Mouse (Mus musculus) hindbrain, postnatal 0 days (tissue): ENCODE data around the gene Dpf1. TPM values are rescaled to one million over a fixed set of nuclear protein-coding genes. Genes with fewer than 3 reads are reported as not detected.

Experiments
- ATAC-seq: fragments of 200-750 bp; cut with Nextera tagmentation; 2 replicates; pipeline ENCODE4 v1.8.0; 2017; ENCODE audit warnings: mild to moderate bottlenecking, moderate TSS enrichment, moderate library complexity
- DNase-seq: peaks from one replicate; pipeline ENCODE4 v3.0.0-alpha.2; 2015; ENCODE audit warnings: low spot score
- H3K27ac ChIP-seq: fragments of 300-500 bp; sonication (generic); 2 replicates; pipeline ENCODE4 v1.5.1; 2014; ENCODE audit warnings: mild to moderate bottlenecking
- H3K27me3 ChIP-seq: fragments of 300-500 bp; sonication (generic); 2 replicates; pipeline ENCODE4 v1.6.1; 2014; ENCODE audit warnings: low read length, mixed read lengths; ENCODE audit not compliant: insufficient read depth
- H3K36me3 ChIP-seq: fragments of 300-500 bp; sonication (generic); 2 replicates; pipeline ENCODE4 v1.6.1; 2014; ENCODE audit warnings: low read length, mixed read lengths; ENCODE audit not compliant: insufficient read depth
- H3K4me1 ChIP-seq: fragments of 300-500 bp; sonication (generic); 2 replicates; pipeline ENCODE4 v1.6.1; 2014; ENCODE audit warnings: antibody characterized with exemption, low read length, mixed read lengths; ENCODE audit not compliant: insufficient read depth
- H3K4me2 ChIP-seq: fragments of 300-500 bp; sonication (generic); 2 replicates; pipeline ENCODE4 v1.6.1; 2014; ENCODE audit warnings: low read depth, mild to moderate bottlenecking, low read length, moderate library complexity, mixed read lengths
- H3K4me3 ChIP-seq: fragments of 300-500 bp; sonication (generic); 2 replicates; pipeline ENCODE4 v1.5.1; 2014; ENCODE audit warnings: low read length
- H3K9ac ChIP-seq: fragments of 300-500 bp; sonication (generic); replicated peaks from 2 replicates; pipeline ENCODE4 v1.6.1; 2014; ENCODE audit warnings: mild to moderate bottlenecking, low read length, moderate library complexity, mixed read lengths
- H3K9me3 ChIP-seq: fragments of 300-500 bp; sonication (generic); 2 replicates; pipeline ENCODE4 v1.6.1; 2016; ENCODE audit warnings: low read length, mixed read lengths
- CTCF ChIP-seq: IDR thresholded peaks from 2 replicates; pipeline ENCODE4 v1.5.1; 2016; ENCODE audit warnings: antibody characterized with exemption, control low read depth, low read depth
- WGBS: fragments of 180-500 bp; shearing (Covaris S2); extraction: QIAGEN DNeasy Blood & Tissue Kit; methylation state at CpG from one replicate; pipeline ENCODE4 v1.1.7; 2014; 5-methylcytosine and 5-hydroxymethylcytosine counted together
- polyA plus RNA-seq: library from polyadenylated mRNA; unstranded; fragments of >200 nt; fragmentation: Nextera tagmentation; extraction: Ambion mirVana; gene quantifications from 2 replicates; pipeline ENCODE4 v1.2.1, GENCODE M21; 2015
- total RNA-seq: library from RNA; depleted of rRNA; stranded (reverse); fragments of >200 nt; gene quantifications from 2 replicates; pipeline ENCODE4 v1.2.3, GENCODE M21; 2014

Dpf1 gene
- total and polyA plus RNA-seq, 2 experiments from 2014 or later = 111 to 158 TPM

DNA sequence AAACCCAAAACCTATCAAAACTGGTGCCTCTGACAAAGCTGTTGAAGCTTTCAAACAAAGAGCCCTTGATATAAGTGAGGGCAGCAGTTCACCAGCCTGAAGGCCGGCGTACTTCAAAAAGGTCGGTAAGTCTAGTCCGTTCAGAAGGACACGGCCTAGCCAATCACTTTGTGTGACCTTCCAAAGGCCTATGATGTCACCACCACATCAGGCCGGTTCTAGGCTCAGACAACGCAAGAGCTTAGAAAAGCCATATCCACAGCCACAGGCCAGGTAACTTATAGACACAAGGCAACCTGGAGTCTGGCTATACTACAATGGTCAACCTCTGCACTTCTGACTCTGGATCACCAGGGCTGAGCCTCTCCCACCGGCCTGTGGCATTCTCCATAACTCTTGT lies 23.8 kb upstream of the Dpf1 start:
- no peak overlapping the region for H3K4me3 ChIP-seq
- H3K36me3 ChIP-seq = no peaks in the 10 kb centered on the region
- no peak overlapping the region for H3K27ac ChIP-seq
- H3K9ac ChIP-seq = no peak overlapping the region
- peaks cover 6% of the 10 kb centered on the region; the same call in 1 of the 2 replicates for H3K4me1 ChIP-seq
- H3K27me3 ChIP-seq = no peaks in the 10 kb centered on the region
- DNase-seq = no peak
- no peaks in the 10 kb centered on the region for H3K9me3 ChIP-seq
- WGBS = 90% methylated on average over 8 of the region's 8 CpGs
- no peak for TF ChIP-seq CTCF
- no peak overlapping the region for H3K4me2 ChIP-seq
- ATAC-seq = no peak

DNA sequence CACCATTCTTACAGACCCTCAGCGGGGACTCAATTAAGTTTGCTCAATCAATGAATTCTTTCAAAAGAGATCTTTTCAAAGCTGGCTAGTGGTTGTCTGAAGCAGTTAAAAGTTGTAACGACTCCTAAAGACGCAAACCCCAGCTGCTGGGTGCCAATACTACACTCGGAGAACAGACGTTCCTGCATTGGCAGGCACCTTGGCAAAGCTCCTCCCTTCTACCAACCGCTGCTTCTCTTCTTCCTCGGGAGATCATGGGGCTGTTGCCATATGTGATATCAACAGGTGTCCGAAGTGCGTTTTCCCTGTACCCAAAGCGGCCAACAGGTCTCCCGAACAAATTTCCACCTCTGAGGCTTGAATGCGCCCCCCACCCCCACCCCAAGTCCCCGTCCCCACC lies 22.9 kb upstream of the Dpf1 start:
- 12% methylated on average over 13 of the region's 13 CpGs for WGBS
- Histone ChIP-seq H3K27ac (no peak overlapping the region), H3K36me3 (no peaks in the 10 kb centered on the region), H3K27me3 (no peaks in the 10 kb centered on the region), H3K4me2 (peak overlapping the region; percentile 95), H3K4me3 (peak overlapping the region; percentile 53), H3K9me3 (no peaks in the 10 kb centered on the region), H3K9ac (peak overlapping the region; percentile 53; the same call in 1 of the 2 replicates), H3K4me1 (peaks cover 6% of the 10 kb centered on the region; the same call in 1 of the 2 replicates)
- DNase-seq (peak; percentile 35), ATAC-seq (no peak)
- TF ChIP-seq CTCF = no peak

DNA sequence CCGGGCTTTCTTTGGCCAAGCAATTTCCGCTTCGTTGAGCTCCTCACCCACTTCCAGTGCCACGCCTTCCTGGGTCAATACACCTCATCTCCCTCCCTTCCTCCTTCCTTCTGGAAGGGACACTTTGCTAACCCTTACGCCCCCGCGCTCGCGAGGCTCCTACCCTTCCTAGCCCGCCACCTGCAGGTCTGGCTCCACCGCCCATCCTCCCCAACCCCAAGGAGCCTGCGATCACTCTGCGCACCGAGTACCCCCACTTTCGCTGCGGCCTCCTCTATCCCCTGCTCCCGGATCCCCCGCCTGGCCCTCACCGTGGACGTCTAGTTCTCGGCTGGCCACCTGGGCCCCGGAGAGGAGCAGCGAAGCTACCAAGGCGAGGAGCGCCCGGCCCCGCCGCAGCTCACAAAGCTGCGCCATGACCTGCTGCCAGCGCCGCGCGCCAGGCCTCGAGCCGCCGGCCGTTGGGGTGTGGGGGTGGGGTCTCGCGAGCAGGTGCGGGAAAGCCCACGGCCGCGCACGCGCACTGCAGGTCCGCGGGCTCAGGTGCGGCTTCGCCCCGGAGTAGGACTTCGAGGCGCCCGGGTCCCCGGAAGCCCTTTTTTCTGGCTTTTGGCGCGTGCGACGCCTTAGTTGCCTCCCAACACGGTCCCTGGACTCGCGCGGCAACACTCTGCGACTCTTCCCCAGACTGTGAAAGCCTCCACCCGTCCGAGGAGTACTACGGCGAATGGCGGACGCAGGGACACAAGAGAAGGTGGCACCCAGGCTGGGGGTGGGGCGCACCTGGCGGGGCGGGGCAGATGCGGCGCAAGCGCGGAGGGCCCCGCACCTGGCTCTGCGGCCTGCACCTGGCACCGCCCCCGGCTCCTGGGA lies 22.3 kb upstream of the Dpf1 start, which contains the start of gene Spint2:
Spint2 (minus strand) TSS at position 712 of the 873 bp plus-strand sequence.
- H3K27me3 ChIP-seq = no peaks in the 10 kb centered on the region

DNA sequence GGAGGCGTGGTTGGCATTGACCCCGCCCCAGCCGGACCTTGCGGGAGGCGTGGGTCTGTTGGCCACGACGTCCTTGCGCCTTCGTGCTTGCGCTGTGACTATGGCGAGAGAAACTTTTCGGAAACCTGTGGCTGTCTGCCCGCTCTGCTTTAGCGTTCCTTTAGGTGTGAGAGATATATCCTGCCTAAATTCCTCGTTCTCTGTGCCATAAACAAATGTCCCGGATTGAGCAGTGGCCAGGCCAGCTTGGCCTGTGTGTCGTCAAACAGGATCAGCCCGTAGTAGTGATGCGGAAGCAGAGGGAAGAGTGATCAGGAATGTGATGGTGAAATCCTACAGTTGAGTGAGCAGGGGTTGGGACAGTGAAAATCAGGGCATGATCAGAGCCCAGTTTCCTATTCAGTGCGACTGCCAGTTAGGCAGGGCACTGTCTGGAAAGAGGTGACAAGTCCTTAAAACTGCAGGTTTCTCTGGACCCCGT lies 21.6 kb upstream of the Dpf1 start:
- H3K36me3 ChIP-seq = no peaks in the 10 kb centered on the region
- no peaks in the 10 kb centered on the region for H3K27me3 ChIP-seq
- DNase-seq = no peak
- no peaks in the 10 kb centered on the region for H3K9me3 ChIP-seq
- TF ChIP-seq CTCF = no peak
- peak; percentile 18 for ATAC-seq
- H3K27ac ChIP-seq = no peak overlapping the region
- H3K4me1 ChIP-seq = peaks cover 6% of the 10 kb centered on the region; the same call in 1 of the 2 replicates
- H3K9ac ChIP-seq = peak overlapping the region; percentile 53
- 10% methylated on average over 21 of the region's 21 CpGs for WGBS
- H3K4me3 ChIP-seq = peak overlapping the region; percentile 53
- H3K4me2 ChIP-seq = peak overlapping the region; percentile 95

More for the DNA sequence above, 22.3 kb upstream of the Dpf1 start, which contains the start of gene Spint2:
- peak within 1 kb of the TSS; percentile 66 for H3K27ac ChIP-seq
- TF ChIP-seq CTCF = peak; percentile 32
- ATAC-seq (peak; percentile 89), DNase-seq (peak; percentile 83)
- H3K9me3 ChIP-seq = no peaks in the 10 kb centered on the region
- H3K9ac ChIP-seq = peak within 1 kb of the TSS; percentile 53
- peaks cover 6% of the 10 kb centered on the region; the same call in 1 of the 2 replicates for H3K4me1 ChIP-seq
- WGBS = under 1% methylated on average over 76 of the region's 80 CpGs
- H3K4me2 ChIP-seq = peak within 1 kb of the TSS; percentile 95
- H3K4me3 ChIP-seq = peak within 1 kb of the TSS; percentile 53
- no peaks in the 10 kb centered on the region for H3K36me3 ChIP-seq

DNA sequence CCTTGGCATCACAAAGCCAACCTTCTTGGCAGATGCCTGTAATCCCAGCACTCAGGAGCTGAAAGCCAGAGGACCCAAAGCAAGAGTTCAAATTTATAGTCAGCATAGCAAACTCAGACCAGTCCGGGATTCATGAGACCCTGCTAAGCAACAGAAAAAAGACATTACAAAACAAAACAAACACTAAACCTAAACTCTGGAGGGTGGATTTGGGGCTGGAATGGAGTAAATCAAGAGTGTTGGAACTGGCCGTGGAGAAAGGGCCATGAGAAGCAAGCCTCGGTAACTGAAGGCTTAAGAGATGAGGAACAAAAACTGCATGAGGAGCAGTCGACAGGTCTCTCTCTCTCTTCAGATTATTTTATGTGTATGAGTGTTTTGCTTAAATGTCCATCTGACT lies 19.9 kb upstream of the Dpf1 start:
- Histone ChIP-seq H3K4me3 (no peak overlapping the region), H3K36me3 (no peaks in the 10 kb centered on the region), H3K27ac (no peak overlapping the region), H3K4me1 (peaks cover 7% of the 10 kb centered on the region; the same call in 1 of the 2 replicates), H3K9ac (no peak overlapping the region), H3K4me2 (no peak overlapping the region), H3K27me3 (no peaks in the 10 kb centered on the region), H3K9me3 (no peaks in the 10 kb centered on the region)
- ATAC-seq (no peak), DNase-seq (no peak)
- no peak for TF ChIP-seq CTCF
- WGBS = 89% methylated on average over 4 of the region's 4 CpGs

DNA sequence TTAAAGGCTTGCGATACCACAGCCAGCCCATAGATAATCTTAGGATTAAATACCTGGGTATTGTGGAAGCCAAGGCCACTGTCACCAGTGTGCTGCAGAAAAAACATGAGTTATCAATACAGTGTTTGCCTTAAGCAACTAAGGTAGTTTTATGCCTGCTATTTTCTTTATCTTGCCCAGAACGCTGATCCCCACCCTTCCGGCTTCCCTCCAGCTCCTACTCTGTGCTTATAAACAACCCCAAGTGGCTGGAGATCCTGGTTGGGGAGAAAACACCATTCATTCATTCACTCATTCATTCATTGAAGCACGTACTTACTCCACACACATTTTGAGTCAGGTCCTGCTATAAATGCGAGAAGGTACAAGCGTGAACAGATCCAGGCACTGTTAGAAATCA lies 19.2 kb upstream of the Dpf1 start:
- Histone ChIP-seq H3K27me3 (no peaks in the 10 kb centered on the region), H3K9me3 (no peaks in the 10 kb centered on the region), H3K27ac (no peak overlapping the region), H3K36me3 (no peaks in the 10 kb centered on the region), H3K4me2 (no peak overlapping the region), H3K9ac (no peak overlapping the region), H3K4me1 (peaks cover 12% of the 10 kb centered on the region; the same call in 1 of the 2 replicates), H3K4me3 (no peak overlapping the region)
- ATAC-seq (no peak), DNase-seq (no peak)
- 96% methylated on average over 6 of the region's 6 CpGs for WGBS
- TF ChIP-seq CTCF = no peak
